Mouse (Mus musculus) hindbrain, postnatal 0 days (tissue): Measurements from ENCODE around the gene Msh4. TPM values are rescaled to one million over a fixed set of nuclear protein-coding genes. Genes with fewer than 3 reads are reported as not detected.

ENCODE experiments used
- ATAC-seq: fragments of 200-750 bp; cut with Nextera tagmentation; 2 replicates; pipeline ENCODE4 v1.8.0; 2017; ENCODE audit warnings: mild to moderate bottlenecking, moderate TSS enrichment, moderate library complexity
- DNase-seq: peaks from one replicate; pipeline ENCODE4 v3.0.0-alpha.2; 2015; ENCODE audit warnings: low spot score
- H3K27ac ChIP-seq: fragments of 300-500 bp; sonication (generic); 2 replicates; pipeline ENCODE4 v1.5.1; 2014; ENCODE audit warnings: mild to moderate bottlenecking
- H3K27me3 ChIP-seq: fragments of 300-500 bp; sonication (generic); 2 replicates; pipeline ENCODE4 v1.6.1; 2014; ENCODE audit warnings: low read length, mixed read lengths; ENCODE audit not compliant: insufficient read depth
- H3K36me3 ChIP-seq: fragments of 300-500 bp; sonication (generic); 2 replicates; pipeline ENCODE4 v1.6.1; 2014; ENCODE audit warnings: low read length, mixed read lengths; ENCODE audit not compliant: insufficient read depth
- H3K4me1 ChIP-seq: fragments of 300-500 bp; sonication (generic); 2 replicates; pipeline ENCODE4 v1.6.1; 2014; ENCODE audit warnings: antibody characterized with exemption, low read length, mixed read lengths; ENCODE audit not compliant: insufficient read depth
- H3K4me2 ChIP-seq: fragments of 300-500 bp; sonication (generic); 2 replicates; pipeline ENCODE4 v1.6.1; 2014; ENCODE audit warnings: low read depth, mild to moderate bottlenecking, low read length, moderate library complexity, mixed read lengths
- H3K4me3 ChIP-seq: fragments of 300-500 bp; sonication (generic); 2 replicates; pipeline ENCODE4 v1.5.1; 2014; ENCODE audit warnings: low read length
- H3K9ac ChIP-seq: fragments of 300-500 bp; sonication (generic); replicated peaks from 2 replicates; pipeline ENCODE4 v1.6.1; 2014; ENCODE audit warnings: mild to moderate bottlenecking, low read length, moderate library complexity, mixed read lengths
- H3K9me3 ChIP-seq: fragments of 300-500 bp; sonication (generic); 2 replicates; pipeline ENCODE4 v1.6.1; 2016; ENCODE audit warnings: low read length, mixed read lengths
- CTCF ChIP-seq: IDR thresholded peaks from 2 replicates; pipeline ENCODE4 v1.5.1; 2016; ENCODE audit warnings: antibody characterized with exemption, control low read depth, low read depth
- WGBS: fragments of 180-500 bp; shearing (Covaris S2); extraction: QIAGEN DNeasy Blood & Tissue Kit; methylation state at CpG from one replicate; pipeline ENCODE4 v1.1.7; 2014; 5-methylcytosine and 5-hydroxymethylcytosine counted together
- polyA plus RNA-seq: library from polyadenylated mRNA; unstranded; fragments of >200 nt; fragmentation: Nextera tagmentation; extraction: Ambion mirVana; gene quantifications from 2 replicates; pipeline ENCODE4 v1.2.1, GENCODE M21; 2015
- total RNA-seq: library from RNA; depleted of rRNA; stranded (reverse); fragments of >200 nt; gene quantifications from 2 replicates; pipeline ENCODE4 v1.2.3, GENCODE M21; 2014

Gene Msh4
- total and polyA plus RNA-seq, 2 experiments from 2014 or later: 0.13 to 0.68 TPM

GRCm38 (mm10) chr3:153850759-153851158 is 55.2 kb downstream of the Msh4 start:
- 83% methylated on average over 7 of the region's 7 CpGs for WGBS
- ATAC-seq (no peak), DNase-seq (no peak)
- Histone ChIP-seq H3K9ac (no peak overlapping the region), H3K4me2 (no peak overlapping the region), H3K9me3 (no peaks in the 10 kb centered on the region), H3K36me3 (no peaks in the 10 kb centered on the region), H3K4me1 (no peaks in the 10 kb centered on the region), H3K27ac (no peak overlapping the region), H3K4me3 (no peak overlapping the region), H3K27me3 (no peaks in the 10 kb centered on the region)
- no peak for TF ChIP-seq CTCF

- no peak for TF ChIP-seq CTCF
- 7% methylated on average over 5 of the region's 5 CpGs for WGBS
- DNase-seq (no peak), ATAC-seq (no peak)
- H3K9ac ChIP-seq: no peak overlapping the region
- no peaks in the 10 kb centered on the region for H3K27me3 ChIP-seq
- no peak overlapping the region for H3K4me2 ChIP-seq
- H3K9me3 ChIP-seq: no peaks in the 10 kb centered on the region
- H3K27ac ChIP-seq: no peak overlapping the region
- no peak overlapping the region for H3K4me3 ChIP-seq
- H3K4me1 ChIP-seq: no peaks in the 10 kb centered on the region
- H3K36me3 ChIP-seq: no peaks in the 10 kb centered on the region
These were observed 56.4 kb downstream of the Msh4 start for GRCm38 (mm10) chr3:153849368-153850015.

- no peak overlapping the region for H3K4me2 ChIP-seq
- no peaks in the 10 kb centered on the region for H3K27me3 ChIP-seq
- no peak overlapping the region for H3K27ac ChIP-seq
These were observed 58.7 kb downstream of the Msh4 start for GRCm38 (mm10) chr3:153847207-153847733.

GRCm38 (mm10) chr3:153846109-153846508 is 59.8 kb downstream of the Msh4 start:
- WGBS: 90% methylated on average over 4 of the region's 4 CpGs
- no peaks in the 10 kb centered on the region for H3K4me1 ChIP-seq

More at GRCm38 (mm10) chr3:153847207-153847733, 58.7 kb downstream of the Msh4 start:
- TF ChIP-seq CTCF: no peak
- ATAC-seq: no peak
- no peaks in the 10 kb centered on the region for H3K4me1 ChIP-seq
- H3K4me3 ChIP-seq: no peak overlapping the region
- 82% methylated on average over 7 of the region's 7 CpGs for WGBS
- no peak overlapping the region for H3K9ac ChIP-seq
- H3K9me3 ChIP-seq: no peaks in the 10 kb centered on the region
- H3K36me3 ChIP-seq: no peaks in the 10 kb centered on the region
- DNase-seq: no peak

GRCm38 (mm10) chr3:153845500-153845899 is 60.4 kb downstream of the Msh4 start:
- Histone ChIP-seq H3K36me3 (no peaks in the 10 kb centered on the region), H3K4me3 (no peak overlapping the region), H3K4me1 (no peaks in the 10 kb centered on the region), H3K9me3 (no peaks in the 10 kb centered on the region), H3K9ac (no peak overlapping the region), H3K27me3 (no peaks in the 10 kb centered on the region), H3K27ac (no peak overlapping the region), H3K4me2 (no peak overlapping the region)
- ATAC-seq (no peak), DNase-seq (no peak)
- TF ChIP-seq CTCF: no peak
- WGBS: 91% methylated on average over 2 of the region's 2 CpGs

More at GRCm38 (mm10) chr3:153846109-153846508, 59.8 kb downstream of the Msh4 start:
- H3K4me3 ChIP-seq: no peak overlapping the region
- H3K27me3 ChIP-seq: no peaks in the 10 kb centered on the region
- TF ChIP-seq CTCF: no peak
- no peak overlapping the region for H3K27ac ChIP-seq
- no peak for DNase-seq
- H3K4me2 ChIP-seq: no peak overlapping the region
- no peaks in the 10 kb centered on the region for H3K9me3 ChIP-seq
- no peak for ATAC-seq
- no peak overlapping the region for H3K9ac ChIP-seq
- no peaks in the 10 kb centered on the region for H3K36me3 ChIP-seq

GRCm38 (mm10) chr3:153844757-153845156 is 61.2 kb downstream of the Msh4 start:
- no peak for DNase-seq
- Histone ChIP-seq H3K4me2 (no peak overlapping the region), H3K27ac (no peak overlapping the region), H3K4me1 (no peaks in the 10 kb centered on the region), H3K36me3 (no peaks in the 10 kb centered on the region), H3K9ac (no peak overlapping the region), H3K27me3 (no peaks in the 10 kb centered on the region), H3K4me3 (no peak overlapping the region), H3K9me3 (no peaks in the 10 kb centered on the region)
- no peak for TF ChIP-seq CTCF
- 97% methylated on average over 9 of the region's 9 CpGs for WGBS
- no peak for ATAC-seq

GRCm38 (mm10) chr3:153844030-153844429 is 61.9 kb downstream of the Msh4 start, which contains the start of gene Asb17:
Gene Asb17 (plus strand): TSS chr3:153844209.
- Histone ChIP-seq H3K9me3 (no peaks in the 10 kb centered on the region), H3K27me3 (no peaks in the 10 kb centered on the region), H3K4me1 (no peaks in the 10 kb centered on the region), H3K4me3 (no peak within 1 kb of the TSS), H3K9ac (no peak within 1 kb of the TSS), H3K4me2 (no peak within 1 kb of the TSS), H3K36me3 (no peaks in the 10 kb centered on the region), H3K27ac (no peak within 1 kb of the TSS)
- no peak for TF ChIP-seq CTCF
- ATAC-seq (no peak), DNase-seq (no peak)
- 87% methylated on average over 10 of the region's 10 CpGs for WGBS
